Mouse (Mus musculus) limb, embryonic 12.5 days (tissue): ENCODE measurements around the gene Nlgn2. TPM values are rescaled to one million over a fixed set of nuclear protein-coding genes. Genes with fewer than 3 reads are reported as not detected.

Source experiments
- microRNA-seq: library from miRNA; unstranded; fragments of <30 nt; microRNA quantifications from one replicate; pipeline ENCODE4, GENCODE M21; 2017
- polyA plus RNA-seq: library from polyadenylated mRNA; unstranded; fragments of >200 nt; fragmentation: Nextera tagmentation; extraction: Ambion mirVana; gene quantifications from 2 replicates; pipeline ENCODE4 v1.2.1, GENCODE M21; 2016

Gene Nlgn2
- polyA plus RNA-seq, 1 experiment from 2014 or later = 8.4 TPM

Small RNAs within 50 kb of the gene (microRNA-seq; reads per million reads assigned to microRNA genes)
- gene Mir6924 = not detected

Other genes with a start within 250 kb of the Nlgn2 start
- gene Atp1b2, start 231.8 kb downstream of the Nlgn2 start, polyA plus RNA-seq = 3.0 and 4.8 TPM in 2 replicates
- gene Shbg, start 219.9 kb downstream of the Nlgn2 start, polyA plus RNA-seq = not detected in 2 replicates
- gene Sat2, start 215.8 kb downstream of the Nlgn2 start, polyA plus RNA-seq = 24.3 and 25.8 TPM in 2 replicates
- 56.0 and 63.9 TPM in 2 replicates for gene Fxr2, start 204.8 kb downstream of the Nlgn2 start, polyA plus RNA-seq
- gene Sox15, start 182.5 kb downstream of the Nlgn2 start, polyA plus RNA-seq = 0.68 TPM in 1 of 2 replicates, not detected in the other
- gene Mpdu1, start 175.1 kb downstream of the Nlgn2 start, polyA plus RNA-seq = 62.6 and 64.3 TPM in 2 replicates
- 5.9 and 8.0 TPM in 2 replicates for gene Cd68, start 171.6 kb downstream of the Nlgn2 start, polyA plus RNA-seq
- 569 and 701 TPM in 2 replicates for gene Eif4a1, start 165.4 kb downstream of the Nlgn2 start, polyA plus RNA-seq
- 132 and 140 TPM in 2 replicates for gene Senp3, start 155.7 kb downstream of the Nlgn2 start, polyA plus RNA-seq
- 0.58 and 1.0 TPM in 2 replicates for gene Tnfsf13, start 152.0 kb downstream of the Nlgn2 start, polyA plus RNA-seq
- 2.2 and 3.7 TPM in 2 replicates for gene Tnfsf12, start 141.9 kb downstream of the Nlgn2 start, polyA plus RNA-seq
- gene Tnfsfm13, start 141.7 kb downstream of the Nlgn2 start, polyA plus RNA-seq = 1.7 TPM in 2 replicates
- 27.2 and 38.1 TPM in 2 replicates for gene Polr2a, start 79.1 kb downstream of the Nlgn2 start, polyA plus RNA-seq
- 0.13 and 0.18 TPM in 2 replicates for gene Slc35g3, start 75.8 kb downstream of the Nlgn2 start, polyA plus RNA-seq
- gene Zbtb4, start 71.9 kb downstream of the Nlgn2 start, polyA plus RNA-seq = 1.9 and 2.4 TPM in 2 replicates
- gene Chrnb1, start 41.8 kb downstream of the Nlgn2 start, polyA plus RNA-seq = 15.4 and 17.1 TPM in 2 replicates
- 1.2 and 1.5 TPM in 2 replicates for gene Fgf11, start 35.9 kb downstream of the Nlgn2 start, polyA plus RNA-seq
- gene Tmem102, start 32.2 kb downstream of the Nlgn2 start, polyA plus RNA-seq = 1.6 and 1.8 TPM in 2 replicates
- gene Gm39566, start 22.5 kb downstream of the Nlgn2 start, polyA plus RNA-seq = not detected in 2 replicates
- not detected in 2 replicates for gene Spem2, start 19.3 kb downstream of the Nlgn2 start, polyA plus RNA-seq
- gene Spem1, start 15.6 kb downstream of the Nlgn2 start, polyA plus RNA-seq = 0.20 TPM in 1 of 2 replicates, not detected in the other
- gene Tmem256, start 730 bp upstream of the Nlgn2 start, polyA plus RNA-seq = 346 and 353 TPM in 2 replicates
- 111 and 120 TPM in 2 replicates for gene Plscr3, start 8.6 kb upstream of the Nlgn2 start, polyA plus RNA-seq
- 1.6 and 2.3 TPM in 2 replicates for gene Tnk1, start 20.9 kb upstream of the Nlgn2 start, polyA plus RNA-seq
- not detected in 2 replicates for gene Tmem95, start 40.2 kb upstream of the Nlgn2 start, polyA plus RNA-seq
- gene Kctd11, start 43.6 kb upstream of the Nlgn2 start, polyA plus RNA-seq = 3.7 and 4.4 TPM in 2 replicates
- gene Acap1, start 57.8 kb upstream of the Nlgn2 start, polyA plus RNA-seq = 0.90 and 1.5 TPM in 2 replicates
- 30.4 and 32.8 TPM in 2 replicates for gene 2810408A11Rik, start 63.2 kb upstream of the Nlgn2 start, polyA plus RNA-seq
- gene Neurl4, start 63.3 kb upstream of the Nlgn2 start, polyA plus RNA-seq = 10.9 and 12.7 TPM in 2 replicates
- gene Gps2, start 76.1 kb upstream of the Nlgn2 start, polyA plus RNA-seq = 92.0 and 93.5 TPM in 2 replicates
- gene Eif5a, start 84.2 kb upstream of the Nlgn2 start, polyA plus RNA-seq = 1,762 and 1,851 TPM in 2 replicates
- gene Ybx2, start 98.0 kb upstream of the Nlgn2 start, polyA plus RNA-seq = 14.0 and 15.5 TPM in 2 replicates
- gene Slc2a4, start 110.4 kb upstream of the Nlgn2 start, polyA plus RNA-seq = 34.1 and 35.7 TPM in 2 replicates
- gene Cldn7, start 127.0 kb upstream of the Nlgn2 start, polyA plus RNA-seq = 15.7 and 18.1 TPM in 2 replicates
- 24.5 and 27.8 TPM in 2 replicates for gene Ctdnep1, start 143.4 kb upstream of the Nlgn2 start, polyA plus RNA-seq
- 124 and 126 TPM in 2 replicates for gene Elp5, start 144.7 kb upstream of the Nlgn2 start, polyA plus RNA-seq
- gene Gabarap, start 153.4 kb upstream of the Nlgn2 start, polyA plus RNA-seq = 398 and 426 TPM in 2 replicates
- gene Phf23, start 158.0 kb upstream of the Nlgn2 start, polyA plus RNA-seq = 102 and 108 TPM in 2 replicates
- gene Dvl2, start 162.8 kb upstream of the Nlgn2 start, polyA plus RNA-seq = 69.4 and 69.5 TPM in 2 replicates
- 65.9 and 67.1 TPM in 2 replicates for gene Acadvl, start 177.6 kb upstream of the Nlgn2 start, polyA plus RNA-seq
- gene Dlg4, start 179.2 kb upstream of the Nlgn2 start, polyA plus RNA-seq = 10.6 and 13.6 TPM in 2 replicates
- 1.5 and 2.3 TPM in 2 replicates for gene Asgr1, start 216.3 kb upstream of the Nlgn2 start, polyA plus RNA-seq